Mouse (Mus musculus) lung, postnatal 0 days (tissue): ENCODE measurements around the gene Olfr967.

Source experiments
- CTCF ChIP-seq: IDR thresholded peaks from 2 replicates; pipeline ENCODE4 v1.5.1; 2016; ENCODE audit warnings: antibody characterized with exemption, mild to moderate bottlenecking
- EP300 ChIP-seq: IDR thresholded peaks from 2 replicates; pipeline ENCODE4 v1.6.1; 2016; ENCODE audit warnings: antibody characterized with exemption, mild to moderate bottlenecking, control low read depth

DNA sequence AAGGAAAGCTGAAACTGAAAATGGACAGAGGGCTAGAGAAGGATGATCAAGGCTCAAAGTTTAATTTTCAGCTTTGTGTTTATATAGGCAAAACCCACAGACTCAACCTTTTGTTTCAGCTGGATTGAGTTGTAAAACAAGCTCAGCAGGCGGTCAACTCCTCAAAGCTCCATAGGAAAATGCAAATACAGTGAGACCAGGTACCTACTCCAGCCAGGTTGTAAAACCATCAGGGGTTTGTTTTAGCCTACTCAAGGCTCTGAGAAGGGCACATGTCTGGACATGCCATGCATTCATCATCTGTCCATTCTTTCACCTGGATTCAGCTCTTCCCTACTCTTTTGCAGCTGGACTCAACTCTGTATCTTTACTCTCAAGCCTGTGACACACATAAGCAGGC lies 5.3 kb upstream of the Olfr967 start:
- TF ChIP-seq EP300 = no peak
- no peak for TF ChIP-seq CTCF
